Mouse (Mus musculus) hindbrain, postnatal 0 days (tissue): Measurements from ENCODE around the gene Midn. TPM values are rescaled to one million over a fixed set of nuclear protein-coding genes. Genes with fewer than 3 reads are reported as not detected.

Experiments used
- ATAC-seq: fragments of 200-750 bp; cut with Nextera tagmentation; 2 replicates; pipeline ENCODE4 v1.8.0; 2017; ENCODE audit warnings: mild to moderate bottlenecking, moderate TSS enrichment, moderate library complexity
- DNase-seq: peaks from one replicate; pipeline ENCODE4 v3.0.0-alpha.2; 2015; ENCODE audit warnings: low spot score
- H3K27ac ChIP-seq: fragments of 300-500 bp; sonication (generic); 2 replicates; pipeline ENCODE4 v1.5.1; 2014; ENCODE audit warnings: mild to moderate bottlenecking
- H3K27me3 ChIP-seq: fragments of 300-500 bp; sonication (generic); 2 replicates; pipeline ENCODE4 v1.6.1; 2014; ENCODE audit warnings: low read length, mixed read lengths; ENCODE audit not compliant: insufficient read depth
- H3K36me3 ChIP-seq: fragments of 300-500 bp; sonication (generic); 2 replicates; pipeline ENCODE4 v1.6.1; 2014; ENCODE audit warnings: low read length, mixed read lengths; ENCODE audit not compliant: insufficient read depth
- H3K4me1 ChIP-seq: fragments of 300-500 bp; sonication (generic); 2 replicates; pipeline ENCODE4 v1.6.1; 2014; ENCODE audit warnings: antibody characterized with exemption, low read length, mixed read lengths; ENCODE audit not compliant: insufficient read depth
- H3K4me2 ChIP-seq: fragments of 300-500 bp; sonication (generic); 2 replicates; pipeline ENCODE4 v1.6.1; 2014; ENCODE audit warnings: low read depth, mild to moderate bottlenecking, low read length, moderate library complexity, mixed read lengths
- H3K4me3 ChIP-seq: fragments of 300-500 bp; sonication (generic); 2 replicates; pipeline ENCODE4 v1.5.1; 2014; ENCODE audit warnings: low read length
- H3K9ac ChIP-seq: fragments of 300-500 bp; sonication (generic); replicated peaks from 2 replicates; pipeline ENCODE4 v1.6.1; 2014; ENCODE audit warnings: mild to moderate bottlenecking, low read length, moderate library complexity, mixed read lengths
- H3K9me3 ChIP-seq: fragments of 300-500 bp; sonication (generic); 2 replicates; pipeline ENCODE4 v1.6.1; 2016; ENCODE audit warnings: low read length, mixed read lengths
- CTCF ChIP-seq: IDR thresholded peaks from 2 replicates; pipeline ENCODE4 v1.5.1; 2016; ENCODE audit warnings: antibody characterized with exemption, control low read depth, low read depth
- WGBS: fragments of 180-500 bp; shearing (Covaris S2); extraction: QIAGEN DNeasy Blood & Tissue Kit; methylation state at CpG from one replicate; pipeline ENCODE4 v1.1.7; 2014; 5-methylcytosine and 5-hydroxymethylcytosine counted together
- polyA plus RNA-seq: library from polyadenylated mRNA; unstranded; fragments of >200 nt; fragmentation: Nextera tagmentation; extraction: Ambion mirVana; gene quantifications from 2 replicates; pipeline ENCODE4 v1.2.1, GENCODE M21; 2015
- total RNA-seq: library from RNA; depleted of rRNA; stranded (reverse); fragments of >200 nt; gene quantifications from 2 replicates; pipeline ENCODE4 v1.2.3, GENCODE M21; 2014; rRNA removed

The Midn gene
- total and polyA plus RNA-seq, 2 experiments from 2014 or later = 14.7 to 172 TPM

GRCm38 (mm10) chr10:80196778-80197581, 48.9 kb downstream of the Midn start:
- 44% methylated on average over 33 of the region's 33 CpGs for WGBS

DNA sequence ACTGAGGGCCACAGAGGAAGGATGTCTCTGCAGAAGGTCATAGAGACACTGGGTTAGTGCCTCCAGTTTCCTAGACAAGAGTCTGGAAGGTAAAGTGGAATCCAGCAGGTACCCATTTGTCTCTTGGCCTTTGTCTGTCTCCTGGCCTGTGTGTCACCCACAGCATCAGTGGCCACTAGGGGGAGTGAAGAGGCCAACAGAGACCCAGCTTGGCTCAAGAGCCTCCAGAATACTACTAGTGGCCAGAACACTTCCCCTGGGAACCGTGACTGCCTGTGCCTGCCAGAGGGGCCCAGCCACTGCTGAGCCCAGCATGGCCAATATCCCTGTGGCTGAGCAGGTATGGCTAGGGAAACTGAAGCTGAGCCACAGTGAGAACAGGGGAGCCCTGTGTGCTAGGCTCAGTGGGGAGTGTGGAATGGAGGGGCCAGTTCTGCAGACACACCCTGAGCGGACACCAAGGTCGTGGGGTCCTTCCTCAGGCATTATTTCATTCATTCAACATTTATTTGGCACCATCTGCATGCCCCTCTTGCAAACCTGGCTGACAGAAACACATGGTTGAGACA, 51.5 kb downstream of the Midn start:
- Histone ChIP-seq H3K27ac (no peak overlapping the region), H3K4me1 (no peaks in the 10 kb centered on the region), H3K4me2 (no peak overlapping the region), H3K36me3 (no peaks in the 10 kb centered on the region), H3K9me3 (no peaks in the 10 kb centered on the region), H3K9ac (no peak overlapping the region), H3K27me3 (no peaks in the 10 kb centered on the region), H3K4me3 (no peak overlapping the region)
- WGBS = 46% methylated on average over 3 of the region's 3 CpGs
- DNase-seq (peak; percentile 90), ATAC-seq (peak; percentile 66; the same call in 1 of the 2 replicates)
- peak; percentile 90 for TF ChIP-seq CTCF

More at GRCm38 (mm10) chr10:80196778-80197581, 48.9 kb downstream of the Midn start:
- DNase-seq = no peak
- Histone ChIP-seq H3K9ac (no peak overlapping the region), H3K27me3 (peaks cover 4% of the 10 kb centered on the region; the same call in 1 of the 2 replicates), H3K9me3 (no peaks in the 10 kb centered on the region), H3K4me2 (no peak overlapping the region), H3K36me3 (no peaks in the 10 kb centered on the region), H3K4me1 (no peaks in the 10 kb centered on the region), H3K27ac (no peak overlapping the region), H3K4me3 (no peak overlapping the region)
- no peak for TF ChIP-seq CTCF
- no peak for ATAC-seq

- ATAC-seq (no peak), DNase-seq (no peak)
- no peak for TF ChIP-seq CTCF
- no peak overlapping the region for H3K4me2 ChIP-seq
- H3K36me3 ChIP-seq = no peaks in the 10 kb centered on the region
- H3K9ac ChIP-seq = no peak overlapping the region
- no peaks in the 10 kb centered on the region for H3K27me3 ChIP-seq
- WGBS = 68% methylated on average over 6 of the region's 6 CpGs
- H3K4me3 ChIP-seq = no peak overlapping the region
- no peaks in the 10 kb centered on the region for H3K9me3 ChIP-seq
- no peak overlapping the region for H3K27ac ChIP-seq
- no peaks in the 10 kb centered on the region for H3K4me1 ChIP-seq
Measured at GRCm38 (mm10) chr10:80200485-80200884, 52.4 kb downstream of the Midn start.

DNA sequence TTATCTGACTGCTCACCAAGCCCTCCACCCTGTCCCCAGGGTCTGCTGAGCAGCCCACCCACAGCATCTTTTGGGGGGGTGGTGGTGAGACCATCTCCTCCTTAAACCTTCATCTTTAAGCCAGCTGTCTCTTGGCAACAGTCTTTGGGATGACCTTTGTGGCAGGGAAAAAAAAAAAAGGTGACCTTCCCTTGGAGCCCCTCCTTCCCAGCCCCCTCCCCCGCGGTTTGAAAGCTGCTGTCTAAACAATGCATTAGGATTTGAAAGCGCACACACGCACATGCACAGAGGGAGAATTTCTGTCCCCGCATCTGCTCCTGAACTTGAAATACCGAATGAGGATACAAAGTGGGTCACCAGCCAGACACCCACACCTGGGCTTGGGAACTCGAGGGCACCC, 56.0 kb downstream of the Midn start:
- ATAC-seq (no peak), DNase-seq (no peak)
- WGBS = 12% methylated on average over 7 of the region's 7 CpGs
- Histone ChIP-seq H3K4me2 (no peak overlapping the region), H3K9me3 (no peaks in the 10 kb centered on the region), H3K27ac (no peak overlapping the region), H3K4me1 (no peaks in the 10 kb centered on the region), H3K27me3 (no peaks in the 10 kb centered on the region), H3K4me3 (no peak overlapping the region), H3K9ac (no peak overlapping the region), H3K36me3 (no peaks in the 10 kb centered on the region)
- TF ChIP-seq CTCF = no peak

DNA sequence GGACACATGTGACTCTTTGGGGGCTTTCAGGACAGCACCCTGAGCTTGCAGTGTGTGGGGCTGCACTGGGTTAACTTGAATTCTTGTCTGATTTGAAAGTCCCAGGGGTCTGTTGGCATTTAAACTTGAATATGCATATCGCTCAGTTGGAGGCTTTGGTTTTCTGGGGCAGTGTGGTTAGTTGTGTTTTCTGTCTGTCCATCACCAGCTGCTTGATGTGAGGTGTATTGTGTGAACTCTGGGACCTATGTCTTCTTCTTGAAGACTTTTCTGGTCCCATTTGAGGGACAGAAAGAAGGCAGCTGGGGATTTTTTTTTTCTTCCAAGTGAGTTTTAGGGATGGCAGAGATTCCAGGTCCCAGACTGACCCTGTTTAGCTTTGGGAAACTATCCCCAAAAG, 59.1 kb downstream of the Midn start:
- no peak for TF ChIP-seq CTCF
- no peak overlapping the region for H3K27ac ChIP-seq
- H3K27me3 ChIP-seq = no peaks in the 10 kb centered on the region
- no peak overlapping the region for H3K4me3 ChIP-seq
- DNase-seq (no peak), ATAC-seq (no peak)
- H3K4me1 ChIP-seq = no peaks in the 10 kb centered on the region
- no peak overlapping the region for H3K9ac ChIP-seq
- no peak overlapping the region for H3K4me2 ChIP-seq
- H3K9me3 ChIP-seq = no peaks in the 10 kb centered on the region
- no peaks in the 10 kb centered on the region for H3K36me3 ChIP-seq
- 48% methylated on average over 1 of the region's 1 CpGs for WGBS

- Histone ChIP-seq H3K4me2 (no peak overlapping the region), H3K27ac (no peak overlapping the region), H3K4me1 (no peaks in the 10 kb centered on the region), H3K9ac (no peak overlapping the region), H3K4me3 (no peak overlapping the region), H3K27me3 (no peaks in the 10 kb centered on the region), H3K36me3 (no peaks in the 10 kb centered on the region), H3K9me3 (no peaks in the 10 kb centered on the region)
- WGBS = 42% methylated on average over 10 of the region's 10 CpGs
- DNase-seq = no peak
- no peak for ATAC-seq
- no peak for TF ChIP-seq CTCF
Measured at GRCm38 (mm10) chr10:80207676-80208075, 59.6 kb downstream of the Midn start.

Other genes starting within 250 kb of the Midn start
Only the 30 nearest of the 32 such genes appear.
- gene Gm26602, start 237.4 kb upstream of the Midn start, total RNA-seq = not detected in 2 replicates
- gene Gm26602, start 237.4 kb upstream of the Midn start, polyA plus RNA-seq = 4.9 and 17.2 TPM in 2 replicates
- gene Kiss1r, start 231.3 kb upstream of the Midn start, total RNA-seq = 7.7 and 9.4 TPM in 2 replicates
- 3.4 and 3.9 TPM in 2 replicates for gene Kiss1r, start 231.3 kb upstream of the Midn start, polyA plus RNA-seq
- gene R3hdm4, start 227.1 kb upstream of the Midn start, total RNA-seq = 111 and 133 TPM in 2 replicates
- 252 and 267 TPM in 2 replicates for gene R3hdm4, start 227.1 kb upstream of the Midn start, polyA plus RNA-seq
- gene Arid3a, start 221.2 kb upstream of the Midn start, total RNA-seq = 9.7 and 10.1 TPM in 2 replicates
- 2.5 and 2.6 TPM in 2 replicates for gene Arid3a, start 221.2 kb upstream of the Midn start, polyA plus RNA-seq
- 74.6 and 81.6 TPM in 2 replicates for gene Wdr18, start 188.1 kb upstream of the Midn start, total RNA-seq
- gene Wdr18, start 188.1 kb upstream of the Midn start, polyA plus RNA-seq = 109 TPM in 2 replicates
- gene Grin3b, start 177.6 kb upstream of the Midn start, total RNA-seq = 0.68 and 0.97 TPM in 2 replicates
- gene Grin3b, start 177.6 kb upstream of the Midn start, polyA plus RNA-seq = 0.20 and 0.51 TPM in 2 replicates
- 161 and 179 TPM in 2 replicates for gene Tmem259, start 163.9 kb upstream of the Midn start, total RNA-seq
- 25.6 and 27.1 TPM in 2 replicates for gene Tmem259, start 163.9 kb upstream of the Midn start, polyA plus RNA-seq
- 17.2 and 17.9 TPM in 2 replicates for gene Cnn2, start 159.7 kb upstream of the Midn start, total RNA-seq
- 15.0 and 16.4 TPM in 2 replicates for gene Cnn2, start 159.7 kb upstream of the Midn start, polyA plus RNA-seq
- 11.6 and 19.1 TPM in 2 replicates for gene Abca7, start 151.8 kb upstream of the Midn start, total RNA-seq
- gene Abca7, start 151.8 kb upstream of the Midn start, polyA plus RNA-seq = 2.3 and 2.4 TPM in 2 replicates
- 2.9 and 3.3 TPM in 2 replicates for gene Arhgap45, start 131.6 kb upstream of the Midn start, total RNA-seq
- 1.7 and 1.8 TPM in 2 replicates for gene Arhgap45, start 131.6 kb upstream of the Midn start, polyA plus RNA-seq
- 93.3 and 100 TPM in 2 replicates for gene Polr2e, start 108.5 kb upstream of the Midn start, total RNA-seq
- gene Polr2e, start 108.5 kb upstream of the Midn start, polyA plus RNA-seq = 143 TPM in 2 replicates
- gene Gpx4, start 101.1 kb upstream of the Midn start, total RNA-seq = 373 and 379 TPM in 2 replicates
- 757 and 762 TPM in 2 replicates for gene Gpx4, start 101.1 kb upstream of the Midn start, polyA plus RNA-seq
- gene Sbno2, start 42.7 kb upstream of the Midn start, total RNA-seq = 22.8 and 23.7 TPM in 2 replicates
- 6.9 and 7.8 TPM in 2 replicates for gene Sbno2, start 42.7 kb upstream of the Midn start, polyA plus RNA-seq
- 86.4 and 86.6 TPM in 2 replicates for gene Stk11, start 32.5 kb upstream of the Midn start, total RNA-seq
- gene Stk11, start 32.5 kb upstream of the Midn start, polyA plus RNA-seq = 13.9 and 15.0 TPM in 2 replicates
- 273 and 303 TPM in 2 replicates for gene Atp5d, start 9.6 kb upstream of the Midn start, total RNA-seq
- gene Atp5d, start 9.6 kb upstream of the Midn start, polyA plus RNA-seq = 733 and 736 TPM in 2 replicates
- gene Cbarp, start 7.4 kb upstream of the Midn start, total RNA-seq = 270 and 288 TPM in 2 replicates
- gene Cbarp, start 7.4 kb upstream of the Midn start, polyA plus RNA-seq = 95.5 and 106 TPM in 2 replicates
- 257 and 261 TPM in 2 replicates for gene Cirbp, start 17.7 kb downstream of the Midn start, total RNA-seq
- gene Cirbp, start 17.7 kb downstream of the Midn start, polyA plus RNA-seq = 730 and 732 TPM in 2 replicates
- gene 1600002K03Rik, start 24.7 kb downstream of the Midn start, total RNA-seq = 2.6 and 3.2 TPM in 2 replicates
- gene 1600002K03Rik, start 24.7 kb downstream of the Midn start, polyA plus RNA-seq = 4.3 and 4.4 TPM in 2 replicates
- 24.0 and 32.8 TPM in 2 replicates for gene Efna2, start 31.2 kb downstream of the Midn start, total RNA-seq
- gene Efna2, start 31.2 kb downstream of the Midn start, polyA plus RNA-seq = 23.2 and 23.8 TPM in 2 replicates
- gene Mum1, start 78.2 kb downstream of the Midn start, total RNA-seq = 41.5 and 49.3 TPM in 2 replicates
- gene Mum1, start 78.2 kb downstream of the Midn start, polyA plus RNA-seq = 45.8 and 45.9 TPM in 2 replicates
- 246 and 291 TPM in 2 replicates for gene Ndufs7, start 100.8 kb downstream of the Midn start, total RNA-seq
- 410 and 430 TPM in 2 replicates for gene Ndufs7, start 100.8 kb downstream of the Midn start, polyA plus RNA-seq
- 40.9 and 44.5 TPM in 2 replicates for gene Gamt, start 112.7 kb downstream of the Midn start, total RNA-seq
- gene Gamt, start 112.7 kb downstream of the Midn start, polyA plus RNA-seq = 32.4 and 35.9 TPM in 2 replicates
- gene Dazap1, start 113.2 kb downstream of the Midn start, total RNA-seq = 79.1 and 104 TPM in 2 replicates
- gene Dazap1, start 113.2 kb downstream of the Midn start, polyA plus RNA-seq = 38.5 and 39.4 TPM in 2 replicates
- gene Rps15, start 144.2 kb downstream of the Midn start, total RNA-seq = 1,031 and 1,483 TPM in 2 replicates
- gene Rps15, start 144.2 kb downstream of the Midn start, polyA plus RNA-seq = 676 and 682 TPM in 2 replicates
- 358 and 374 TPM in 2 replicates for gene Apc2, start 147.7 kb downstream of the Midn start, total RNA-seq
- gene Apc2, start 147.7 kb downstream of the Midn start, polyA plus RNA-seq = 81.3 and 97.6 TPM in 2 replicates
- 28.9 and 36.0 TPM in 2 replicates for gene 2310011J03Rik, start 172.3 kb downstream of the Midn start, total RNA-seq
- gene 2310011J03Rik, start 172.3 kb downstream of the Midn start, polyA plus RNA-seq = 35.7 and 38.4 TPM in 2 replicates
- 3.8 and 6.7 TPM in 2 replicates for gene Pcsk4, start 181.2 kb downstream of the Midn start, total RNA-seq
- 11.0 and 11.8 TPM in 2 replicates for gene Pcsk4, start 181.2 kb downstream of the Midn start, polyA plus RNA-seq
- gene Reep6, start 181.7 kb downstream of the Midn start, total RNA-seq = 3.7 TPM in 2 replicates
- 5.2 and 5.5 TPM in 2 replicates for gene Reep6, start 181.7 kb downstream of the Midn start, polyA plus RNA-seq
- gene Adamtsl5, start 200.1 kb downstream of the Midn start, total RNA-seq = 0.18 and 1.0 TPM in 2 replicates
- gene Adamtsl5, start 200.1 kb downstream of the Midn start, polyA plus RNA-seq = 0.91 and 1.2 TPM in 2 replicates
- gene Plk5, start 208.2 kb downstream of the Midn start, total RNA-seq = 15.7 and 18.3 TPM in 2 replicates
- 8.9 and 9.3 TPM in 2 replicates for gene Plk5, start 208.2 kb downstream of the Midn start, polyA plus RNA-seq